Mouse (Mus musculus) hematopoietic stem cell, adult 5-6 weeks (primary cell): Measurements from ENCODE around the gene Dnajc5. TPM values are rescaled to one million over a fixed set of nuclear protein-coding genes. Genes with fewer than 3 reads are reported as not detected.
A peak's percentile ranks its signal among the peaks of the same experiment; 100 is the strongest.

Experiments
- ATAC-seq, 2 experiments: fragments of 125-278 bp in 1 of 2; replicated peaks in 1 of 2; 2 replicates each; pipeline ENCODE4 v1.8.0; 2016 to 2017; ENCODE audit warnings: inconsistent platforms in 2 of 2, mild to moderate bottlenecking in 2 of 2, moderate number of reproducible peaks in 2 of 2, low read depth in 1 of 2, moderate TSS enrichment in 1 of 2; ENCODE audit not compliant: low FRiP score in 2 of 2, poor library complexity in 2 of 2, severe bottlenecking in 2 of 2, insufficient read depth in 1 of 2, low TSS enrichment in 1 of 2
- total RNA-seq: library from RNA; stranded (forward); fragments of 172-1452, 232-1000 nt; gene quantifications from 2 replicates; pipeline ENCODE4 v1.2.3, GENCODE M21; 2017

The Dnajc5 gene
- total RNA-seq, 1 experiment from 2014 or later = 36.9 TPM

DNA sequence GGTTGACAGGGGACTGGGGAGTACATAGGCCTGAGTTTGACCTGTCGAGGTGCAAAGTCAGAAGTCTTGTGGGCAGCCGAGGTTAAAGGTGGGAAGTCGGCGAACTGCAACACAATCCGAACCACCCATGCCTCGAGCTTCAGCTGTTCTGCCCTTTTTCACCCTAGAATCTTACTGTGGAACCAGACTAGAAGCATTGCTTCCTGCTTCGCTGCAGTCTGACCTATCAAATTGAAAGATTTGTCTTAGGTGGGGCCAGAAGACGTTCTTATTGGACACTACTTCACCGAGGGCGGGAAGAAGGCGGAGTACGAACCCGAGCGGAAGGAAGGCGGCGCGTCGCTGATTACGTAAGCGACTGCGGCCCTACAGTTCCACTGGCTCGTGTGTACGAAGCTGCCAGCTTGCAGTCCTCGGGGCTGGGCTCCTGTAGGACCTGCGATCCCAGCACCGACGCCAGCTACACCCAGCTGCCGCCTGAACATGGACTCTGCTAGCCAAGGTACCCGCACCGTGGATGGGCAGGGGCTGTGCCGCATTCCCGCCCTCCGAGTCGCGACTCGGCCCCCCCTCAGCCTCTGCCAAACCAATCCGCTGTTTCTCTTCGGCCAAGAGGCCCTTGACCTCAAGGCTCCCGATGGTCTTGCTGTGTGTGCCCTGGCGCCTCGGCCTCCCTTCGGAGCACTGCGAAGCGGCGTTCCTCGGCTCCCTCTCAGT is 23.3 kb upstream of the Dnajc5 start, which contains the start of gene Tpd52l2:
Tpd52l2 (plus strand) TSS at position 312 of the 717 bp plus-strand sequence.
- peak; percentile 84 to 86 for ATAC-seq

DNA sequence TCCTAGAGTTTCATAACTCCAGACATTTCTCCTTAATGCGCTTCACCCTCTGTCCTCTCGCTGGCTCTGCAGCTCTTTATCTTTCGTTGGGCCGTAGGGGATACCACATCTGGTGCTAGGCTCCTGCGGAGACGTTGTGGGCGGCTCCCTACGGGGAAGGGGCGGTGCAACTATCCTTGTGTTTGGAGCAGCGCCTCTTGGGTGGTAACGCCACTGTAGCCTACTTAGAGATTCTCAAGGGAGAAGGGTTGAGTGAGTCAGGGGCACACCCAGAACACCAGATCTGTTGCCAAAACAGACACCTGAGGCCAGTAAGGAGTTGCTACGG is 22.8 kb upstream of the Dnajc5 start:
- ATAC-seq = peak; percentile 30 to 64; a peak in 3 of 4 replicates

- no peak for ATAC-seq
Observed at GRCm38 (mm10) chr2:181498644-181499043, 21.6 kb upstream of the Dnajc5 start.

DNA sequence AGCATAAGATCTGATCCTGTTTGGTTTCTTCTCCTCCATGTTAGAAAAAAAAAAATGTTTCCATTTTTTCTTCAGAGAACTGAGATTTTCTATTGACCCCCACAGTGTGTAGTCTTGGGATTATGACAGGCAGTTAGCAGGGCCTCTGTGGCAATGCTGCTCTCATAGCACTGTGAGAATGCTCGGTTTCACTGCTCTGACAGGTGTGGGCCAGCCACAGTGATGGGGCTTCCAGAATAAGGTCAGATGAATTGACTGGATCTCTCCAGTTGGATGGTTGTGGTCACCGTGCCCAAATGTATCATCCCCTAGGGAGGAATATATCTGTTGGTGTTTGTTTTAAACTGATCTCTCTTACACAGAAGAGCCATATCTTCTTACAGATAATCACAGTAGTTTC is 11.1 kb upstream of the Dnajc5 start:
- no peak for ATAC-seq

DNA sequence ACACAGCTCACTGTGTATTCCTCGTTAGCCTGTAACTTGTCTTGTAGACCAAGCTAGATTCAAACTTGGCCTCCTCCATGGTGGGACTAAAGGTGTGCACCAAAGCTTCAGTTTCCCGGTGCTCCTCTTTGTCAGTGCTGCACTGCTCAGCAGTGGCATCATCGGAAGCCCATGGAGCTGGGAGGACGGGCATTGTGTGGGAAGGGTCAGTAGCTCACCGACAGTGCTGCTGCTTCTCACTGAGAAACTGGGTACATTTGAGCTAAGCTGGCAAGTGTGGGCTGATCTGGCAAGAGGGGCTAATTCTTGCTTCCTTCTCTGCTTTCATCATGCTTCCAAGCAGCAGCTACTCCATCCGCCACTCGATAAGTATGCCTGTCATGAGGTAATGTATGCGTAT is 9.1 kb upstream of the Dnajc5 start:
- ATAC-seq = no peak

DNA sequence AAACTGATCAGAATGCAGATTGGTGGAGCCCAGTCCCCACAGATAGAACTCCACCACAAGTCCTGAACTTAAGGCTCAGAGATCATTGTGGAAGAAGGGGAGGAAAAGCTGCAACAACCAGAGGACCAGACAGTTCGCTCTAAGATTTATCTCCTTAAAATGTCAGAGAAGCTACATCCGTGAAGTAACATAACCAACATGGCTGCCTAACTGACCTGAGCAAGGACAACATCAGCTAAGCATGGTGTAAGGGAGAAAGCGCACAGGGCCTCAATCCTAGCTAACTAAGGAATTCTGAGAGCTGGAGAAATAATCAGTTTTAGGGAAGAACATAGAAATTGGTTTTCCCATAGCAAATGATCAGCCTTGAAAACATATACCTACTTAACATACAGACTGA is 1.1 kb upstream of the Dnajc5 start:
- ATAC-seq = no peak

DNA sequence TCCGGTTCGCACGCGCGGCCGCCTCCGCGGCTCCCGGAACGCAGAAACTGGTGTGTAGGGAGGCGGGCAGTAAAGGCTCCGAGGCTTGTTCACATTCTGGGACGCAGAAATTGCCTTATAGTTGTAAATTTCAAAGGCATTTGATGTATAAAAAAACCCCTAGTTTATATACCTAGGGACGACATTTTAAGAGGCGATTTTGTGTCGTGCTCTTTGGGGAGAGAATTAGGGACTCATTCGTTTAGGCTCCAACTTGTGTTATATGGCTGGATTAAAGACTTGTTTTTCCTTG is 597 bp downstream of the Dnajc5 start:
- ATAC-seq = no peak

DNA sequence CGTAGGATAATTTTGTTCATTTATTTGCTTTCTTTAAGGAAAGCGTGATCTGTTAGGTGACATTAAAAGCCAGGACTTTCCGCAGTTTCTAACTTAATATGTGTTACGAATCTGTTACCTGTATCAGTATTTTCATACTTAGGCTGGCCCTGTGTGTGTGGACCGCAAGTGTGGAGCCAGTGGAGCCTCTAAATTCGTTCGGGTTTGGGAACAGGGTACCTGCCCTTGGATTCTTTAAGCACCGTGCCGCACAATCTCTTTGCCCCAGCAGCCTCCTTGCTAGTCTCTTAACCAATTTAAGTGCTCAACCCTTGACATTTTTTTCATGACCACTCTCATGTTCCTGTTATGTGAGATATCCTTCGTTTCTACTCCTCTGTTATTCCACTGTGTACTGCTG is 1.2 kb downstream of the Dnajc5 start:
- no peak for ATAC-seq

GRCm38 (mm10) chr2:181522811-181523210 is 2.5 kb downstream of the Dnajc5 start:
- ATAC-seq = no peak; a peak in 1 of 4 replicates

DNA sequence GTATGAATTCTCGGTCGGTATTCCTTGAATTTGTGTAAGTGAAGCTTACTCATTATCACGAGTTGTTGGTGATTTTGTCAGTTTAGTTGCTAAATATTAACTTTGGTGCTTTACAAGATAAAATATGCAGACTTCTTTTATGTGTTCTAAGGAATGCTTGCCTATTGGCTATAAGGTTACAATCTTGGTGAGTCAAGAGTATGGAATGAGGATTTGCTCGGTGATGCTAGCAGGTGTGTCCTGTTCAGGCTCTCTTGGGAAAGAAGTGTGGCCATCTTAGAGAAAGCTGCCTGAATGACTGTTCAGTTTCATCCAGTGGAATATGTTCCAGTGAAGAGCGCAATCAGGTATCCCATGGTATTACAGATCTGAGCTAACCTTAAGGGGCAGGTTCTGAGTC is 5.2 kb downstream of the Dnajc5 start:
- no peak for ATAC-seq

DNA sequence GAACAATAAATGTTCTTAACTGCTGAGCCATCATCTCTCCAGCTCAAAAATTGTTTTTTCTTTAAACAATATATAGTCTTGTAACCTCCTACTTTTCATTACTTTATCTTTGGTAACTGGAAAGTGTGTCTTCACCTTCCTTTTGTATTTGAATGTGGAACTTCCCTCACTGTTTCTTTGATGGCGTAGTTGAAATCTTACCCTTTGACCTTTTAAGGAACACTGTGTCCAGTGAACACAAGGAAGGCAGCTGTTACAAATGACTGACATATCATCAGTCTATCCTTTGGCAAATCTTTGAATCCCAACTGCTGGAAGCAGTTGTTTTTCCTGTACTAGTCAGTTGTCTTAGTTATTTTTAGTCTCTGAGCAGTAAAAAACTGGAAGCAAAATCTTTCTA is 8.8 kb downstream of the Dnajc5 start:
- ATAC-seq = no peak

DNA sequence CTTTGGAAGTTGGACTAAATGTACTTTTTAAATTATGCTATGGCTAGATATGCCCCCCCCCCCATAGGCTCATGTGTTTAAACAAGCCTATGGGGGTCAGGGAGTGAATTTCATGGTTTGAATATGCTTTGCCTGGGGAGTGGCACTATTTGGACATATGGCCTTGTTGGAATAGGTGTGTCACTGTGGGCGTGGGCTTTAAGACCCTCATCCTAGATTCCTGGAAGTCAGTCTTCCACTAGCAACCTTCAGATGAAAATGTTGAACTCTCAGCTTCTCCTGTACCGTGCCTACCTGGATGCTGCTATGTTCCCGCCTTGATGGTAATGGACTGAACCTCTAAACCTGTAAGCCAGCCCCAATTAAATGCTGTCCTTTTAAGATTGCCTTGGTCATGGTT is 12.3 kb downstream of the Dnajc5 start:
- no peak for ATAC-seq

DNA sequence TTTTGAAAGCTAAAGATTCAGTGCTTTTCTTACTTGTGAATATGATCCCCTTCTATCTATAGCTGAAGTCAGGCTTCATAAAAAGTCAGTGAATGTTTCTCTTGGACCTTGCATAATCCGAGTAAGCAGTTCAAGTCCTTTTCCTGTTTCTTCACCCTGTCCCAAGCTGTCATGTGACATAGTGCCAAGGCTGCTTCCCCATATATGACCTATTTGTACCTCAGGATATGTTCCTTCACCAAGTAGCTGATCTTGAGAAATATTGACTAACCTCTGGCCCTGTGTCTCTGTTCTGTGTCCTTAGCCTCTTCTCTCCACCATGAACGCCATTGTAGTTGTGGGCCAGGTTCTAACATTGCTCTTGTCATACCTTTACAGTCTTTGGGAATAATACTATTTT is 16.1 kb downstream of the Dnajc5 start:
- ATAC-seq = peak; percentile 63 to 83; a peak in 2 of 4 replicates

GRCm38 (mm10) chr2:181537444-181538047 is 17.3 kb downstream of the Dnajc5 start:
- ATAC-seq = peak; percentile 79 to 85

GRCm38 (mm10) chr2:181541761-181542380 is 21.6 kb downstream of the Dnajc5 start:
- ATAC-seq = no peak

- no peak for ATAC-seq
Observed at GRCm38 (mm10) chr2:181546142-181546541, 25.9 kb downstream of the Dnajc5 start.

DNA sequence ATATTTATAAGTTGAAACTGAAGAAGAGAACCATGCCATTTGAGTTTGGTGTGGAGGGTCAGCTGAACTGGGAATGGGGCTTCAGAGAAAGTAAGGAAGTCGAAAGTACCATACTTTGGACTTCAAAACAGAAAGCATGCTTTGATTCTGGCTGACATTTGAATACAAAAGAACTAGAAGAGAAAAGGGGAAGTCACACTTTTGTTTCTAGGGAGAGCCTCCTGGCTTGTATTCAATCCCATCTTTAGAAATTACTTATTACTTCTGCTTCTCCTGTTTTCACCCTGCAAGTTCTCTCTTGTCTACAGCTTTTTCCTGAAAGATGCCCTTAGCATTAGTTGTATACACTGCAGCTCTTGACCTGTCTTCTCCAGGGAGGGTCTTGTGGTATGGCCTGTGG is 27.9 kb downstream of the Dnajc5 start:
- peak in 1 of 2 experiments; percentile 26; a peak in 2 of 4 replicates for ATAC-seq

DNA sequence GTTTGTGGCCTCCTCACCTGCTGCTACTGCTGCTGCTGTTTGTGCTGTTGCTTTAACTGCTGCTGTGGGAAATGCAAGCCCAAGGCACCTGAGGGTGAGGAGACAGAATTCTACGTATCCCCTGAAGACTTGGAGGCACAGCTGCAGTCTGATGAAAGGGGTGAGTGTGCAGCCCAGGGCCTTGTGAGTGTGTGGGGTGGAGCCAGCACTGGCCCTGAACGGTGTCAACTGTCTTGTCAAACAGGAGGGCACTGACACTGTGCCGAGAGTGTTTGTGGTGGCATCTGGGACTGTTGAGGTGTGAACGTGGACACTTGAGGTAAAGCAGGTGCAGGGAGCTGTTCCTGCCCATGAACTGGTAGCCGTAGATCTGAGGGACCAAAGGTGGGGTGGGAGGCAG is 28.4 kb downstream of the Dnajc5 start:
- no peak for ATAC-seq

DNA sequence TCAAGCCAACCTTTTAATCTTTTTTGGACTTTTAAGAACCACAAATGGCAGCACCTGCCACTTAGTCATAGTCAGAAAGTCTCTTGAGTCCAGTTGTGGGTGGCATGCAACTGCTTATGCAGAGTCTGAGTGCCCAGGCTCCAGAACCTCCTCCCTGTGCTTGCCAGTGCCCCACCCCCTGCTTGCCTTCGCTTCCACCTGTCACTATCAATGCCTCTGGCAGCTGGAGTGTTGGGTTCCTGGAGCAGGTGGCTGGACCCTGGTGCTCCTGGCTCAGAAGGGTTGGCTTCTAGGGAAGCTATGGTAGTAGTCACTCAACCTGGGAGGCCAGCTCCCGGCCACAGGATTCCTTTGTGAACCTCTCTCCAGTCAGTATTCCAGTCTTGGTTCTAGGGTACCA is 29.9 kb downstream of the Dnajc5 start:
- ATAC-seq = no peak
